Mouse (Mus musculus) kidney, adult 2 months (tissue): Measurements from ENCODE around the gene Casc3.

Source experiments
- CTCF ChIP-seq: fragments of 200-500 bp; conservative IDR thresholded peaks from 2 replicates; pipeline ENCODE4 v1.5.1; 2011; ENCODE audit warnings: low read depth, mild to moderate bottlenecking, control low read depth, low read length, moderate library complexity, mixed read lengths; ENCODE audit not compliant: insufficient read depth, insufficient read length
- POLR2A ChIP-seq: fragments of 200-500 bp; IDR thresholded peaks from one replicate; pipeline ENCODE4 v1.6.1; 2011; ENCODE audit warnings: low read depth, low read length, control low read depth

DNA sequence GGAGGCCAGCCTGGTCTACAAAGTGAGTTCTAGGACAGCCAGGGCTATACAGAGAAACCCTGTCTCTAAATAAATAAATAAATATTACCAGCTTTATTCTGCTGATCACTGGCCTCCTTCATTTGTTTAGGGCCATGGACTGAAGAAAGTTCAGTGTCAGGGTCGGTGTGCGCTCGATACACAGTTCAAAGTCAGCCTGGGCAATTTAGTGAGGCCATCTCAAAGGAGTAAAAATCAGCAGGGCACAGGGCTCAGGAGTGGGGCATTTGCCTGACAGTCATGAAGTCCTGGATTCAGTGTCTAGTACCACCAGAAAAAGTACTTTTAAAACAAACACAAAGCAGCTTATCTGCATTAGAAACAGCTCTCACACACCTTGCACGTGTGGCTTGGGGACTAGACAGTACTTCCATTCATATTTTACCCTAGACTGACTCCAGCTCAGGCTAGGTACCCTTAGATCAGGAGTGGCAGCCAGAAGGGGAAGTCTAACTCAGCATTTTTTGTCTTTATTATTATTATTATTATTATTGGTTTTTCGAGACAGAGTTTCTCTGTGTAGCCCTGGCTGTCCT is 14.0 kb upstream of the Casc3 start:
- no peak for TF ChIP-seq CTCF
- no peak for TF ChIP-seq POLR2A
